Mouse (Mus musculus): ENCODE results near the gene Rbm44.
A peak's percentile ranks its signal among the peaks of the same experiment; 100 is the strongest.

The Rbm44 gene

GRCm38 (mm10) chr1:91211099-91211498 is 66.2 kb downstream of the Rbm44 start:
- DNase-seq (ENCODE audit: low spot score): peak; percentile 64

GRCm38 (mm10) chr1:91211591-91212008 is 66.7 kb downstream of the Rbm44 start:
- no peak for DNase-seq (ENCODE audit: low spot score)

DNA sequence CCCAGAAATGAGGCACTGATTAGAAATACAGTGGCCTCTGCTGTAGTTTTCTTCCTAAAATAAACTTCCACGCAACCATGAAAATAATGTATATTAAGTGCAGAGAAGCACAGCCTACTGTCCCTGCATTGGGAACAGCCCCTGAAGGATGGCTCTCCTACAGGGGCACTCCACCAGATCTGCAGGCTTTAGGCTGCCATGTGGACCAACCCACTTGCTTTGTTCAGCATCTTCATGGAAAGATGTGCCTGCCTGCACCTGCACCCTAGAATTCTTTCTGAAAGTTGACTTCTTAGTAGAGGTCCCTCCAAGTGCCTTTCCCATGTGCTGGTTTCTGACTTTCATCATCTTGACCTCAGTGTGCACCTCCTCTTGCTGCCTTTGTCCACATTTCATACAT is 70.4 kb downstream of the Rbm44 start:
- DNase-seq (ENCODE audit: low spot score): no peak

- no peak for DNase-seq (ENCODE audit: low spot score)
Observed at GRCm38 (mm10) chr1:91215981-91216380, 71.1 kb downstream of the Rbm44 start.

GRCm38 (mm10) chr1:91216504-91217267 is 71.8 kb downstream of the Rbm44 start:
- DNase-seq (ENCODE audit: low spot score): no peak

DNA sequence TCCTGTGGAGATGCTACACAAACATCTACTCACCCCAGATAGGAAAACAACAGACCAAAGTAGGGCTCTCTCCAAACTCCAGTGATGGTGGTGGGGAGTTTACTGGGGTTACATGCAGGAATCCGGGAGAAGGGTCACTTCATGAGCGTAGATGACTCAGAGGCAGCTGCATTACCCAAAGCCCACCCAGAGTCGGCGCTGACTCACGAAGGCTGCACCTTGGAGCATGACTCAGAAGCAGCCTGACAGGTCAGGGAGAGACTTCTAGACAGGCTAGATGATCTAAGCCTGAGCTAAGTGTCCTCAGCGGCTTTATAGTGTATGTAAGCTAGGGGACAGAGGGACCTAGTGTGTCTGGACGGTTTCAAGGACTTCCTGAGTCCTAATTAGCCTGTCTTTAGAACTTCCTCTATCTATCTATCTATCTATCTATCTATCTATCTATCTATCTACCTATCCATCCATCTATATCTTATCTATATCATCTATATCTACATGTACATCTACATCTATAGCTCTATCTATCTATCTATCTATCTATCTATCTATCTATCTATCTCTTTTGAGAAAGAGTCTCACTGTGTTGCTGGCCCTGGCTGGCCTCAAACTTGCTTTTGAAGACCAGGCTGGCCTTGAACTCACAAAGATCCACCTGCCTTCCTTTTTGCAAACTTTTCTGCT is 74.9 kb downstream of the Rbm44 start:
- no peak for DNase-seq (ENCODE audit: low spot score)

- no peak for DNase-seq (ENCODE audit: low spot score)
Observed at GRCm38 (mm10) chr1:91220322-91220672, 75.4 kb downstream of the Rbm44 start.
